Mouse (Mus musculus): ENCODE results near the gene Ksr2. TPM values are rescaled to one million over a fixed set of nuclear protein-coding genes. Genes with fewer than 3 reads are reported as not detected.

Ksr2 gene
- polyA plus RNA-seq, 2 experiments from 2014 or later = 0.79 to 0.99 TPM

DNA sequence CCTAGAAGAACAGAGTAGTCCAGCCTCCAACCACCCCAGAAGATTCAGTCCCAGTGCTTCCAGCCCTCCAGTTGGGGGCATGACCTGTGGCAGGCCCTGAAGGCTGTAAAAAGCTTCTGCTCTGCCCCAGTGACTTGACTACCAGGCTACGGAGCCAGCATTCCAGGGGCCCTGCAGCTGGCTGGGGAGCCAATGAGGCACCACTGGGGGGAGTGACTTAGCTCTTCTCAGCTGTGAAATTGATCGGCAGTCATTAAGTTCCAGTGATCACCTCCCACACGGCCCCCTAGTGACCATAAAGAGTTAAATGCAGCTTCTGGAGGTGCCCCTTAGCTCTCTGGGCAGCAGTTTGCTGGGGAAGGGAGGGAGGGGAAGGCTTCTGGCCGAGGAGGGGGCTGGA, 213.1 kb downstream of the Ksr2 start:
- ATAC-seq = no peak

DNA sequence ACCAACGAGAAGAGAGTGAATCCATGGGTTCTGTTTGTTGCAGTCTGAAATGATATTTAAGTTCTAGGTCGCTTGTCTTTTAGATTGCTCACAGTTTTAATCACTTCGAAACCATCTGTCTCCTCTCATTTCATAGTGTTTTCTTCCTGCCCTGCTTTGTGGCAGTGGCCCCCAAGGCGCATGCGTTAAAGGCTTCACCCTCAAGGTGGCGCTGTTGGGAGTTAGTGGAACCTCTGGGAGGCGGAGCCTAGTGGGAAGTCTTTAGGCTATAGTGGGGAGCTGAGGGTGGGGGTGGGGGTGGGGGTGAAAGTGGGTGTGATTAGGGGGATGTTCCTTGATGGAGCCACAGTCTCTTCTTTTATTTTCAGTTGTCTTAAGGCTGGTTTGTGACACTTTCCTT, 214.6 kb downstream of the Ksr2 start:
- ATAC-seq = no peak

DNA sequence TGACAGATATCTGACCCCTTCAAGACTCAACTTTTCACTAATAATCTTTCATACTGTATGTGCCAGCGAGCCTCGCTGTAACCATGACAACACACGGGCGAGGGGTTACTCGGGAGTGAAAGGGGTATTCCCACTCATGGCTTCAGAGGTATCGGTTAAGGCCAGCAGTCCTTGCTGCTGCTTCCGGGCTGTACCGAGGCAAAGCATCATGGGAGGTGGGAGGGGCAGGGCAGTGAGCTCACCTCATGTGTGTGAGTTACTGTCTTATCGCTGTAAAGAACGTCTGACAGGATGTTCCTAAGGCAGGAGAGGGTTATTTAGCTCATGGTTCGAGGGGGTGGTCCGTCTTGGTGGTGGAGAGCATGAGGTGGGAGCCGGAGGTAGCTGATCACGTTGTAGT, 215.8 kb downstream of the Ksr2 start:
- ATAC-seq = no peak

DNA sequence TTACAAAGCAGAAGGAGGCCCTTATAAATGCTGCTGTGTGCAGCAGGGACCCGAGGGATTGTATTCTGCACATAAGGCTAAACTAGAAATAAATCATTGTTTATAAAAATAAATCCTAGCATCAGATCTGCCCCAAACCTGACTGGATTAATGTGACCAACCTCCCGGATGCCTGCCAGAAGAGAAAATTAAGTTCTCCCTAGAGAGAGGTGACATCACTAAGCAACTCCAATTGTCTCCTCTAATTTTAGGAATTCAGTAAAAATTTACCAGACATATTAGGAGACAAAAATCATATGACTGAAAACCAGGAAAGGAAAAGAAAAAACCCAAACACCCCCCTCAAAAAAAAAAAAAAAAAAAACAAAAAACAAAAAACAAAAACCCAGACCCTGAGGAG, 221.4 kb downstream of the Ksr2 start:
- ATAC-seq = no peak

DNA sequence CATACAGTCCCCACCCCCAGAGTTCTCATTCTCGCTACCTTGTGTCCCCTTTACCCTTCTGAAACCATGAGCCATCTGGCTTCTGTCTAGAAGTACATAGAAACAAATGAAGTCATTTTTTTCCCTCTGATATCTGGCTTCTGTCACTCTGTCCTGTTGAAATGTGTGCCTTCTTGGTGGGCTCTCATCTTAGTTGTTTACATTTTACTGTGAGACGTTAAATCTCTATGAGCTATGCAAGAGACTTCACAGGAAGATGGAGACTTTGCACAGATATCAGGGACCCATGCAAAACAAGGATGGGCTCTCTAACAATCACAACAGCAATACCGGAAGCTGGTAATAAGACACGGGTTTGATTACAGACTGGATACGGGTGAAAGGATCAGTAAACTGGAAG, 222.0 kb downstream of the Ksr2 start:
- ATAC-seq = no peak

DNA sequence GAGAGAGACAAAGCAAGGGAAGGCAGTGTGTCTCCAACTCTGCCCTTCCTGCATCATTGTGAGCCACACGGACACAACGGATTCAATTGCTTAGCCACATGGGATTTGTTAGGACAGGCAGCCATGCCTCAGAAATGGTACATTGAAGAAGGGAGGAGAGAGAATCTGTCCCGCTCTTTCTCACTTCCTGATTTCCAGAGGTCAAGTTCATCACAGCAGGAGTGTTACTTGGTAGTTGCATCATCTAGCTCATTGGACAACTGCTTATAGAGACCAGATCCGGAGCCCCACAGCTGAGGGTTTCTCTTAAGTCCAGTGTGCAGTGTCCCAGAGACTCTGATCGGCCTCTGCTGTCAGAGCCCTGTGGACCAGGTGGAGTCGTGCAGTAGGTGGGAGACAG, 227.8 kb downstream of the Ksr2 start:
- ATAC-seq = no peak

DNA sequence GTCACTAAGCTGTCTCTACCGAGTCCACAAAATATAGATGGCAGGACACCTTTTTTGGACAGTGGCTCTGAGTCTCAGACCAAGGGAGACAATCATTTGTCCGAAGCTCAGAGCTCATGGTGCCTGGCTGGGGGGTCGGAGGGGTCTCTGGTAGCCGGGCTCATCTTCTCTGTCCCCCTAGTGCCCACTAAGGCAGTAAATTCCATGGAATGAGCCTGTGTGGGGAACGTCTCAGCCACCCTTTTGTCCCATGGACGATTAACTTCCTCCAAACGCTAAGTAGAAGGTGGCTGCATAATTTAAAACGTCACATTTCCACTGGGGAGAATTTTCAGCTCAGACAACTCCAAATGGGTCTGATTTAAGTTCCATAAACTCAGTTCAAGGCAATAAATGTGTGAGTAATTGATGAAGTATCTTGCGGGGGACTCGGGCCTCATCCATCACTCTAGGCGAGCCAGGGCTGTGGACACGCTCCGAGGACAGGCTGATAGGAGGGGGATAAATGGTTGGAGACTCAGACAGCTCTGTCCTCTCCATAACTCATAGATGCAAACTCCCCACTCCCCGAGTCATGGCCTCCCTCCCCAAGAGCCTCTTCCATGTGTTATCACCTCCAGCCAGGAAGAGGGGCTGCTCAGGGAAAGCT, 237.6 kb downstream of the Ksr2 start:
- ATAC-seq = no peak

DNA sequence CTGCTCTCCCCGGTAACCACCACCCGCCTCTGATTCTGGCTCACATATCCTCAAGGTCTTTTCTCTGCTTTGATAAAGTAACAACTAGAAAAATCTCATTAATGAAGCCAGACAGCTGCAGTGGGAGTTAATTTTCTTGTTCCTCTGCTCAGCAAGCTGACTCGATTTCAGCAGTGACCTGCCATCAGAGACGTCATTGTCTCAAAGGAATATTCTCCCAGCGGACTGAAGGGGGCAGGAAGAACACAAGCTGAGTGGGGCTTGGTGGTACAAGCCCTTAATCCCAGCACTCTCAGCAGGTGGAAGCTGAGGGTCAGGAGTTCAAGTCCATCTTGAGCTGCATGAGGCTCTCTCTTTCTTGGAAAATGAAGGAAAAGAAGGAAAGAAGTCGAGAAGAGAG, 244.8 kb downstream of the Ksr2 start:
- no peak for ATAC-seq

DNA sequence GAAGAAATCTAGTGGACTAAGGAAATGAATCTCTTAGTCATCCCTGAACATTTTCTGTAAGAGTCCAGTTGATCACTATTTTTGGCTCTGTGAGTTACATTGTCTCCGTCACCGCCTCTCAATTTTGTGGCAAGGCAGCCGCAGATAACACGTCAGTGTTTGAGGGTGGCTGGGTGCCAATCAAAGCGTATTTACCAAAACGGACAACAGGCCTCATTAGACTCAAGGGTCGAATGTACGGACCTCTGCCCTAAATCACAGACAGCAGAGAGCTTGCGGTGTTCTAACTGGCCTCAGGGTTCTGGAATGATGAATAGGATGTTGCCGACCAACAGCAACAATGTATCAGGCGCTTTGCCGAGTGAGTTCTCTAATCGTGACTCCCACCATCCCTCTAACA, 245.8 kb downstream of the Ksr2 start:
- ATAC-seq = no peak

DNA sequence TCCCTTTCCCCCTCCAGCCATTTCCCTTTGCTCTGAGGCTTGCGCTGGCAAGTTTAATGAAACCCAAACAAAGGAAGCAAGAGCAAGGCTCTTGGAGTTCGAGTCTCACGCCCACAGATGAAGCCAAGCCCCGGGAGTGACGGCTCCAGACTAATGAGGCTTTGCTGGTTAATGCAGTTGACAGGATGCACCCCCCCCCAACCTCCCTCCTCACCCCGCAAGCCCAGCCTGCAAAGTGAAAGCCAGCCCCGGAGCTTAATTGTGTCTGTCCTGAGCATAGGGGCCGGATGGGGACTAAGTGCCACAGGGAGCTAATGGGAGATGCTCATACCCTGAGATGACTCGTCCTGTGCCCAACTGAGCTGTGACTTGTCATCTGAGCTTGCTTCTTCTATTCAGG, 251.4 kb downstream of the Ksr2 start:
- ATAC-seq = no peak

DNA sequence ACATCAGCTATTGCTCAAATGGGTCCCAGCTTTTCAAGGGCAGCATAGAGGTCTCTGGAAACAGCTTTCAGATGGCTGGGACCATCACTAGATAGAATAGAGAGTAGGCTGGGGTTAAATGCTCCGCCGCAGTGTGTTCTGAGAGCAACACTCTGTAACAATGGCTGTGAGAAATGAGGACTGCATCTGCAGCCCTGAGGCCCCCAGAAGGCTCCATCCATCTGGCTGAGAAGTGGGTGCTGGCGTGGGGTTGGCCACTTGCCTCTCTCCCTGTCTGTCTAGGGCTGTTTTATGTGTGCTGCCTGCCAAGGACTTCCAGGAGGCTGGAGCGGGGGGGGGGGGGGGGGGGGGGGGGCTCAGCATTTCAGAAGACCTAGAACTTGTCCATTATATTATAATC, 253.5 kb downstream of the Ksr2 start:
- no peak for ATAC-seq

DNA sequence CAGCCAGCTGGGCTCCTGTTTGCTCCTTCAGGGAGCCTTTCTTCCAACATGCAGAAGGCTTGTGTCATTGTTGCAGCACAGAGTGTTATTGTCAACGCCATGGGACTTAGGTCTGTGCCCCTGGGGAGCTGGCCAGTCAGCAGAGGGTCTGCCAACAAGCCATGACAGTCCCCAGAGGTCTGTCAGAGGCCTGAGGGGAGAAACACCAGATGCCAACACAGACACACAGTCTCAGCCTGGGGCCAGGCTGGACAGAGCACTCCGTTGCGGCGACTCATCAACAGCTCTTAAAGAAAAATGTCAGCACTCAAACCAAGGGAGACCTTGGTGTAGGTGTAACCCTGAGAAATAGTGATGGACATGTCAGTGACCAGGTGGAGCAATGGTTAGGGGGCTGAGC, 255.5 kb downstream of the Ksr2 start:
- ATAC-seq = no peak

DNA sequence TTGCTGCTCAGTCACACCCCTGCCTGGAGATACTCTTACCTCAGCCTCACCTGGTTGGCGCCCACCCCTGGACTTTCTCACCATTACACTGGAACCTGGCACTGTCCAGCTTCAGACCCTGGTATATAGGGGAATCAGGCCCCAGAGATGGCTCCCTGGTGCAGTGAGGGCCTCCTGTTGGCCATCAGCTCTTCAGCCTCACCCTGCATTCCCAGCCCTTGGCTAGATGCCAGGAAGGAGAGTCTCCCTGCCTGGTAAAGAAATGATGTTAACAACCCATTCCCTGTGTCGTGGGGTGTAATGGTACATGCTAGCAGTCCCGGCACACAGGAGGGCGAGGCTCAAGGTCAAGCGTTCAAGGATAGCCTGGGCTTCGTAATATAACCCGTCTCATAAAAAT, 256.0 kb downstream of the Ksr2 start:
- no peak for ATAC-seq

DNA sequence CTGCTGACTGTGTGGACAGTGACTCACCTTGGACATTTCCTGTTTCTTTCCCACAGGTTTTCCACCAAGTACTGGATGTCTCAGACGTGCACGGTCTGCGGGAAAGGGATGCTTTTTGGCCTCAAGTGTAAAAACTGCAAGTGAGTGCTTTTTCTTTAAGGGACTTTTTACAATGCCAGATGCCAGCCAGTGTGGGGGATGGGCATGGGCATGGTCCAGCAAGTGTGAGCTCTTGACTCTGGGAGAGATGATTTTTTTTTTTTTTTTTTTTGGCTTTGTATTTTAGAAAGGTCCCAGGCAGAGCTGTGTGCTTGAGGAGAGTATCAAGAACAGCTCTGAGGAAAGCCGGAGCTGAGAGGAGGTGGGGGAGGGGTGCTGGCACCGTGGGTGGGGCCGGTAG, 257.6 kb downstream of the Ksr2 start:
- no peak for ATAC-seq

DNA sequence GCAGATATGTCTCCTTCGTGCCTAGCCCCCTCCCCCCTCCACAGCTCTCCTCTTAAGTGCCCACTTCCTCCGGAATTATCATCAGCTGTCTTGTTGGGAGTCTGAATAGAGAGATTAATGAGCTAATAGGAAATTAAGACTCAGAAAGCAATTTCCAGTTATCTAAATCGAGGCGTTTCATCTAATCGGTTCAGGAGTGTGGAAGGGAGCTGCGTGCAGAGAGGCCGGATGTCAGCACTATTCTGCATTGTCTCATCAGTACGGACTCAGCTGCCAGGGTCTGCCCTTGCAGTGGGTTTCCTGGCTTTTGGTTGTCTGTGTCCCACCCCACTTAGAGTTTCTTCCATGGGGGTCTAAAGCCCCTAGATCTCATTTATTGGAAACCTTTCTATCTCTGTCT, 262.0 kb downstream of the Ksr2 start:
- no peak for ATAC-seq

DNA sequence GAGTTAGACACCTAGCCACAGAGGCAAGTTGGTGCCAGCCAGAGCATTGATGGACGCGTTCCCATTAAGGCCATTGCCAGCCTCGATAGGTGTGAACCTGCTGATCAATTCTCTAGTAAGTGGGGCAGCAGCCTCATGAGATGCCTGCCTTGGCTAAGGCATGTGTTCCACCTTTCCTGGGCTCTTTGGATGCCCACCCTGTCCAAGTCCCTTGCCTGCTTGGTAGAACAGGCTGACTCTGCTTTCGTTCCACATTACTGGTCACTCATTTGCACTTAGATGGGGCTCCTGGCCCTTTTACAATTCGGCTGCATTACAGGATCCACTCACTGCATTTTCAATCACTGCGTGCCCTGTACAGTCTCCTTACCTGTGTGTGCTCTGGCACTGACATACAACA, 263.4 kb downstream of the Ksr2 start:
- ATAC-seq = no peak

DNA sequence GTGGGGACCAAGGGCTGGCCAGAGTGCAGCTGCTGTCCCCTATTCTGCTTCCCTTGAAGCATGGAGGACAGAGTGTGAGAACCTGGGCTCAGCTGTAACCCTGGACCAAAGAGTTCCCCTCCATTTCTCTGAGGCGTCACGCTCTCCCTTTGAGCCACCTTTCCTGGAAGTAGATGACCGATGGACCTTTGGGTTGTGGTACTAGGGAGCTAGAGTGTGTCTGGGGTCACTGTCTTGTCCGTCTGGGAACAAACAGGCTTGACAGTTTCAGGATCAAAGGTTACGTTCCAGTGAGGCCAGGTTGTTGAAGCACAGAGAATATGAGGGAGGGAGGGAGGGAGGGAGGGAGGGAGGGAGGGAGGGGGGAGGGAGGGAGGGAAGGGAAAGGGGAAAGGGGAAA, 264.6 kb downstream of the Ksr2 start:
- ATAC-seq = no peak

DNA sequence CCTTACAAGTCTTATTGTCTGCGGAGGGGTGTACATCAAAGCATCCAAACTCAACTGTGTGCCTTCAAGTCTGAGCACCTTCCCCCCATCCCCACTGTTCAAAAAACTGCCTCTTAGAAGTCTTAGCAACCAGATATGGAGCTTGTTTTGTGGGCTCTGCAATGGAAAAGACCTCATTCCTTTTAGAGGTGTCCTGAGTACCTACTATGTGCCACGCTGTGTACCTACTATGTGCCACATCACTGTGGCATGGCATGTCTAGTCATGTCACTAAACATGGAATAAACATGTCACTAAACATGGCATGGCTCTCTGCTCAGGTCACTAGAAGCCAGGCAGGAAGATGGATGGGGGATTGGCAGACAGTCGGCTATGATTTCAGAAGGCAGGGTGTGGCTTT, 268.4 kb downstream of the Ksr2 start:
- ATAC-seq = no peak

DNA sequence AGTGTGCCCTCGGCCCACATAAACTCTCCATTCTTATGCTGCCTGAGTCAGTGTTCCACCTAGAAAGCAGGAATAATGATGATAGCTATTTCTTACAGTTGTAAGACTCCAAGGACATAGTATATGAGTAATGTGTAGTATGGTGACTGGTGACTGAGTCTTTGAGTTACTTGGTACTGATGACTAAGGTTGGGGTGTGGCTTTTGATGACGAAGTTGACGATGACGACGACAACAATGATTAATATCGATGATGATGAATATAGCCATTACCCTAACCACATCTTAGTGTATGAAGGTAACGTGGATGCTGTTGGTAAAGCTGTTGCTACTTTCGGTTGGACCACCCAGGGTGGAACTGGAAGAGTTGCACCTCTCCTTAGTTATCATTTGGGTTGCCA, 270.7 kb downstream of the Ksr2 start:
- no peak for ATAC-seq

DNA sequence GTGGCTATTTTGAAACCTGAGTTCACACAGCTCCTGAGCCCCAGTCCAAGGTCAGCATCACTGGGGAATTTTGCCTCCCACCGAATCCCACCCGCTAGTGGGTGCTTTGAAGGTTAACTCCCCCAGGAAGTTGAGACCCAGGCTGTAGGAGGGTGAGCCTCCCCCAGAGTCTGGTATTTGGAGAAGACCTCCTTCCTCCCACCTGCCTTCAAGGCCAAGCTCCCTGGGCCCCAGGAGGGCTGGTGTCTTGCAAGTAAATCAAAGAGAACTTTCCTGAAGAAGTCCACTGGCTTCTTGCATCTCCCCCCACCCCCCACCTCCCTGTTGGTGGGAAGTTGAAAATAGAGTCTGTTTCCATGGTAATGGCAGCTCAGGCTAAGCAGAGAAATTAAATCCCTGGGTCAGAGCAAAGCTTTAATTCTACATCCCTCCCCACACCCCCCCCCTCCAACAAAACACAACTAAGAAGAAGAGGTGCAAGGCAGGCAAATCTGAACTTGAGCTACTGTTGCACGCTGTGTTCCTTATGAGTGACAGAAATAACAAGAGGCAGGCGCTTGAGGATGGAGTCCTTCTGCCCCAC, 274.1 kb downstream of the Ksr2 start:
- no peak for ATAC-seq

DNA sequence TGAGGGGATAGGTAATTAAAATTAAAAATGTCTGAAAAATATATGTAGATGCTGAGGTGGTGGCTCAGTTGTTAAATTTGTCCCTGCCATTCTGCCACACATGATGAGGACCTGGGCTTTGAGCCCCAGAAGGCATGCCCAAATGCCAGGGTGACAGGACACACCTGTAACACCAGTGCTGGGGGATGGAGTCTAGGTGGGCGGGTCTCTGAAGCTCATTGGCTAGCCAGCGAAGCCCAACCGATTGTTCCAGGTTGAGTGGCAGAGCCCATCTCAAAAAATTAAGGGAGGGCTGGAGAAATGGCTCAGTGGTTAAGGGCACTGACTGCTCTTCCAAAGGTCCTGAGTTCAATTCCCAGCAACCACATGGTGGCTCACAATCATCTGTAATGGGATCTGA, 274.9 kb downstream of the Ksr2 start:
- no peak for ATAC-seq

DNA sequence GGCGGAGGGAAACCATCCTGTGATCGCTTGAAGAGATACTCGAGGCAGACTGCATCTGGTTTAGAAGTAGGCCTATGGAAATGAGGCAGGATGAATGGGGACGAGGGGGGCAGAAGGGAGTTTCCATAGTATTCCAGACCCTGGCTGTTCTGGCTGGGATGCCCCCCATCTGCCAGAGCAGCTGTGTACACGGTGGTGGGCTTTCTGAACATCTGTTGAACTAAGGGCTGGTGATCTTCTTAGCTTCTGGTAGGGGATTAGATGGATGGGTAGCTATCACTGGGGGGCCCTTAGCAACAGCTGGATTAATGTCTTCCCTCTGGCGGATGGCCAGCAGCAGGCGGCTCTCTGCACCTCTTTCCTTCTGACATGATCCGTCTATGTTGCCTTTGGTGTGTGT, 276.0 kb downstream of the Ksr2 start:
- no peak for ATAC-seq

DNA sequence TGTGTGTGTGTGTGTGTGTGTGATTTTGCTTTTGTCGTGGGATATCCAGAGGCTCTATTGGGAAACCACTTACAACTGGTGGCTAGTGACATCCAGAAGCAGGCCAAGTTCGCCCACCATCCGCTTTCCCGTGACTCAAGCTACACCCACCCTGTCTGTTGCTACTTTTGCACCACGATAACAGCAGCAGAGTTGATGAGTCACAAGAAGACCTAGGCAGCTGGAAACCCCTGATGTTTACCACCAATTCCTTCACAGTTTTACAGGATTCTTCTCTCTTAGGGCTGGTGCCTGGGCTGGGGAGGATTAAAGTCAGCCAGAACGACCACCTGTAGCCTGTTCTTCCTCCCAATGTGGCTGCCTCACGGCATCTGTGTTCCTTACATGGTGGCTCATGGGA, 277.5 kb downstream of the Ksr2 start:
- ATAC-seq = no peak

DNA sequence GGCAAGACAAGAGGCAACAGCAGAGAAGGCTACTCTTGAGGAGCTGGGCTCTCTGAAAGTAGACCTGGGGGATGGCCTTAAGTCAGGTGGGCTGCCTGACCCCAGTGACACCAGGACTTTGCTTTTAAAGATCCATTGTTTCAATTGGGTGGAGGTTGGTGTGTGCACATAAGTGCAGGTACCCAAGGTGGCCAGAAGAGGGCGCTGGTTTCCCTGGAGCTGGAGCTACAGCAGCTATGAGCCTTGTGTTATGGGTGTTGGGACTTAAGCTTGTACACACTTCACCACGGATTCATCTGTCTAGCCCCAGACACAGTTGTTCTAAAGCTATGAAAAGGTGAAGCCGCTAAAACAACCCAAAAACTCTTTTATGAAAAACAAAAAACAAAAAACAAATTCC, 279.8 kb downstream of the Ksr2 start:
- ATAC-seq = no peak

DNA sequence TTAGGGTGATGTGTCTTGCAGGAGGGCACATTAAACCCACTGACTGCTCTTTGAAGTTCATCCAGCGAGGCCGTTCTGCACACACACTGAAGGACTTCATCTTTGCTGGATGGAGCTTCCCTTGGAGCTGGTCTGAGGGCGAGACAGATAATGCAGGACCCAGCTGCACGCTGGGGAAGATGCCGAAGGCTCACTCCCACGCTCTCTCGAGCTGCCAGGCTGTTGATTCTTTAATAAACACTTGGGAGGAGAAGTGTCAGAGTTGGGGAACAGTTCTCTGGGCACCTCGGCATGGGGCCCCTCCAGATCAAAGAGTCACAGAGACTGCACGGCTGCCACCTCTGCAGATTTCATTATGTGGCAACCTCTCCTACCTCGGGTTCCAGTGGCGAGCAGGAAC, 280.8 kb downstream of the Ksr2 start:
- no peak for ATAC-seq

Measured in CD4-positive, CD25-positive, alpha-beta regulatory T cell, adult 4 months (primary cell).